In the genomic region with DNA sequence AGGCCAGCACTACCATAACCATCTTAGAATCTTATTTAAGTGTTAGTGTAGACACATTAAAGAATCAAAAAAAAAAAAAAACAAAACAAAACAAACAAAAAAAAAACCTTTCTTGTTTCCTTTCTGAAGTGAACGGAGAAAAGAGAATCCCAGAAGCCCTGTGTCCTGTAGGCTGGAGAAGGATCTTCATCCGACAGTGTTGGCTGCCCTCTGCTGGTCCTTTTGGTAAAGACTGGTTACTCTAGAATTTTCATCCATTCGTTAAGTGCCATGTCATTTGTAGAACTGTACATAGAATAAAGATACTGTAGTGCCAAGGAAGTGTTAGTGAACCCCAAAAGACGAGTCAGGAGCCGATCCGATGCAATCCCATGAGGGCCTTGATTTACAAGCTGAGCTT, we compare ENCODE assay signal across 9 mouse cellular contexts. TPM values are rescaled to one million over a fixed set of nuclear protein-coding genes. Genes with fewer than 3 reads are reported as not detected.
DNase-seq lines count a peak whose midpoint lies in the region; ATAC-seq and TF ChIP-seq lines count a peak whose summit lies in the region.
"Had no signal": no experiment of that assay in that cellular context is flagged by ENCODE, and none has a peak within 500 bp of the region (broad histone marks: within the 10 kb centered on the region; RNA-seq: fewer than 3 reads in every experiment).

No protein-coding gene starts in this region.

- peak; percentile 87 for ATAC-seq in forebrain, embryonic 15.5 days (replicated peaks)
- 0 out of 2 replicates have a peak, but pooled peaks have one; percentile 55 for ATAC-seq in intestine, embryonic 16.5 days
- ATAC-seq in limb, embryonic 11.5 days (ENCODE audit: insufficient number of reproducible peaks, low FRiP score, low TSS enrichment, low read depth), result no peak
- peak; percentile 72 for ATAC-seq in neural tube, embryonic 13.5 days (ENCODE audit: low read depth)

- H3K9ac ChIP-seq in forebrain, embryonic 15.5 days (replicated peaks), result no peak overlapping the region
- no peak overlapping the region for H3K9ac ChIP-seq in intestine, embryonic 16.5 days (ENCODE audit: low read depth, low read length)
- no peak overlapping the region for H3K9ac ChIP-seq in limb, embryonic 11.5 days (ENCODE audit: low read length)
- H3K9ac ChIP-seq in neural tube, embryonic 13.5 days, result no peak overlapping the region

- TF ChIP-seq CTCF in spleen, adult 2 months (IDR thresholded peaks at IDR 0.05; ENCODE audit: extremely low read depth, insufficient read depth, insufficient read length, insufficient replicate concordance), result peak; percentile 14; the same call in 1 of the 2 replicates

- WGBS in spleen, adult 2 months, result 28% methylated on average over 6 of the region's 6 CpGs
- WGBS in forebrain, embryonic 15.5 days, result 28% methylated on average over 6 of the region's 6 CpGs
- WGBS in intestine, embryonic 16.5 days, result 23% methylated on average over 6 of the region's 6 CpGs
- 29% methylated on average over 6 of the region's 6 CpGs for WGBS in limb, embryonic 11.5 days
- 34% methylated on average over 6 of the region's 6 CpGs for whole genome bisulfite sequencing in neural tube, embryonic 13.5 days

- H3K9me3 ChIP-seq in forebrain, embryonic 15.5 days, result no peaks in the 10 kb centered on the region
- H3K9me3 ChIP-seq in intestine, embryonic 16.5 days (ENCODE audit: control insufficient read depth, low read length), result no peaks in the 10 kb centered on the region
- H3K9me3 ChIP-seq in limb, embryonic 11.5 days (ENCODE audit: control insufficient read depth, low read length), result no peaks in the 10 kb centered on the region
- no peaks in the 10 kb centered on the region for H3K9me3 ChIP-seq in neural tube, embryonic 13.5 days

- H3K4me3 ChIP-seq in spleen, adult 2 months (ENCODE audit: extremely low read depth, insufficient read depth, insufficient read length), result no peak overlapping the region
- no peak overlapping the region for H3K4me3 ChIP-seq in forebrain, embryonic 15.5 days
- no peak overlapping the region for H3K4me3 ChIP-seq in intestine, embryonic 16.5 days (ENCODE audit: low read length)
- no peak overlapping the region for H3K4me3 ChIP-seq in limb, embryonic 11.5 days (ENCODE audit: low read depth, low read length)
- H3K4me3 ChIP-seq in neural tube, embryonic 13.5 days, result no peak overlapping the region
- H3K4me3 ChIP-seq: myocyte had no signal

- DNase-seq in spleen, adult 2 months (ENCODE audit: low read depth in 1 of 2, low spot score in 2 of 2), result no peak
- no peak for DNase-seq in spleen, postnatal 36 days (ENCODE audit: low spot score in 2 of 2)
- peak; percentile 29 for DNase-seq in c-Kit-positive CD71-negative TER-119-negative erythroid progenitor cells, embryonic 14.5 days (ENCODE audit: low read depth)
- DNase-seq in limb, embryonic 11.5 days (ENCODE audit: low spot score), result peak; percentile 73
- DNase-seq in yolk sac, embryonic 10.5 days (ENCODE audit: low spot score), result no peak

- no peak overlapping the region for H3K27ac ChIP-seq in spleen, adult 2 months (ENCODE audit: insufficient read depth, low read length)
- H3K27ac ChIP-seq in forebrain, embryonic 15.5 days (replicated peaks), result no peak overlapping the region
- H3K27ac ChIP-seq in intestine, embryonic 16.5 days (ENCODE audit: low read length), result no peak overlapping the region
- no peak overlapping the region for H3K27ac ChIP-seq in limb, embryonic 11.5 days (replicated peaks; ENCODE audit: low read depth, low read length)
- no peak overlapping the region for H3K27ac ChIP-seq in neural tube, embryonic 13.5 days (replicated peaks)

- H3K4me1 ChIP-seq in spleen, adult 2 months (ENCODE audit: control insufficient read depth, insufficient read depth, insufficient read length), result no peaks in the 10 kb centered on the region
- no peaks in the 10 kb centered on the region for H3K4me1 ChIP-seq in forebrain, embryonic 15.5 days
- no peaks in the 10 kb centered on the region for H3K4me1 ChIP-seq in intestine, embryonic 16.5 days (ENCODE audit: control insufficient read depth, insufficient read depth, low read length)
- no peaks in the 10 kb centered on the region for H3K4me1 ChIP-seq in limb, embryonic 11.5 days (ENCODE audit: control insufficient read depth, insufficient read depth, low read length)
- H3K4me1 ChIP-seq in neural tube, embryonic 13.5 days (replicated peaks), result no peaks in the 10 kb centered on the region

- H3K4me2 ChIP-seq in forebrain, embryonic 15.5 days (replicated peaks), result no peak overlapping the region
- H3K4me2 ChIP-seq in intestine, embryonic 16.5 days (ENCODE audit: low read depth, low read length), result no peak overlapping the region
- no peak overlapping the region for H3K4me2 ChIP-seq in limb, embryonic 11.5 days (ENCODE audit: low read depth, severe bottlenecking)
- no peak overlapping the region for H3K4me2 ChIP-seq in neural tube, embryonic 13.5 days

- no peak for TF ChIP-seq POLR2A in spleen, adult 2 months (IDR thresholded peaks at IDR 0.05; ENCODE audit: low read depth, low read length)

- no peaks in the 10 kb centered on the region for H3K27me3 ChIP-seq in spleen, adult 2 months (ENCODE audit: control insufficient read depth, insufficient read depth, low read length)
- H3K27me3 ChIP-seq in forebrain, embryonic 15.5 days, result no peaks in the 10 kb centered on the region
- H3K27me3 ChIP-seq in intestine, embryonic 16.5 days (replicated peaks; ENCODE audit: control insufficient read depth, insufficient read depth, low read length), result no peaks in the 10 kb centered on the region
- H3K27me3 ChIP-seq in limb, embryonic 11.5 days (ENCODE audit: control insufficient read depth, insufficient read depth, low read length), result no peaks in the 10 kb centered on the region
- no peaks in the 10 kb centered on the region for H3K27me3 ChIP-seq in neural tube, embryonic 13.5 days

- no peaks in the 10 kb centered on the region for H3K36me3 ChIP-seq in spleen, adult 2 months (ENCODE audit: control insufficient read depth, insufficient read depth, low read length)
- no peaks in the 10 kb centered on the region for H3K36me3 ChIP-seq in forebrain, embryonic 15.5 days
- H3K36me3 ChIP-seq in intestine, embryonic 16.5 days (ENCODE audit: control insufficient read depth, insufficient read depth, low read length), result no peaks in the 10 kb centered on the region
- H3K36me3 ChIP-seq in limb, embryonic 11.5 days (ENCODE audit: control insufficient read depth, insufficient read depth, low read length), result no peaks in the 10 kb centered on the region
- no peaks in the 10 kb centered on the region for H3K36me3 ChIP-seq in neural tube, embryonic 13.5 days

RNA-seq across cellular contexts. Expression of a gene that starts 29.0 kb away (rescaled TPM):
- 21.3 and 38.9 TPM in 2 replicates for polyA plus RNA-seq in spleen, adult 2 months (2012; rRNA removed)
- polyA plus RNA-seq in forebrain, embryonic 15.5 days (2015; fragmentation: Nextera tagmentation; extraction: Ambion mirVana), result 32.7 and 37.5 TPM in 2 replicates
- 26.7 and 26.8 TPM in 2 replicates for polyA plus RNA-seq in intestine, embryonic 16.5 days (2015; fragmentation: Nextera tagmentation; extraction: Ambion mirVana)
- 36.9 and 38.0 TPM in 2 replicates for polyA plus RNA-seq in limb, embryonic 11.5 days (2014; fragmentation: Nextera tagmentation; extraction: Ambion mirVana)
- polyA plus RNA-seq in neural tube, embryonic 13.5 days (2015; fragmentation: Nextera tagmentation; extraction: Ambion mirVana), result 32.6 and 34.2 TPM in 2 replicates

Comparison
In these comparisons a context has a peak if more than half of its experiments do, and no peak if none do; other contexts are left out.
1. DNase-seq: peak in c-Kit-positive CD71-negative TER-119-negative erythroid progenitor cells, embryonic 14.5 days (single experiment) and limb, embryonic 11.5 days (single experiment); none in spleen, adult 2 months (0 of 2), spleen, postnatal 36 days (0 of 2) and yolk sac, embryonic 10.5 days (single experiment).